Mouse (Mus musculus) brain, embryonic 14.5 days (tissue): Measurements from ENCODE around the gene Gm16442. TPM values are rescaled to one million over a fixed set of nuclear protein-coding genes. Genes with fewer than 3 reads are reported as not detected.
"Not testable (repeated sequence)": the region's sequence is repeated elsewhere in the genome, so short reads cannot be mapped to it uniquely, and the experiment has no call there.

ENCODE experiments used
- DNase-seq: peaks from one replicate; pipeline ENCODE4 v3.0.0-alpha.2; 2011; ENCODE audit warnings: low read depth
- polyA plus RNA-seq: library from polyadenylated mRNA; depleted of rRNA; stranded (reverse); fragments of >200 nt; gene quantifications from 2 replicates; pipeline ENCODE4 v1.2.3, GENCODE M21; 2012; rRNA removed

Gene Gm16442
- polyA plus RNA-seq: not detected in 2 replicates

DNA sequence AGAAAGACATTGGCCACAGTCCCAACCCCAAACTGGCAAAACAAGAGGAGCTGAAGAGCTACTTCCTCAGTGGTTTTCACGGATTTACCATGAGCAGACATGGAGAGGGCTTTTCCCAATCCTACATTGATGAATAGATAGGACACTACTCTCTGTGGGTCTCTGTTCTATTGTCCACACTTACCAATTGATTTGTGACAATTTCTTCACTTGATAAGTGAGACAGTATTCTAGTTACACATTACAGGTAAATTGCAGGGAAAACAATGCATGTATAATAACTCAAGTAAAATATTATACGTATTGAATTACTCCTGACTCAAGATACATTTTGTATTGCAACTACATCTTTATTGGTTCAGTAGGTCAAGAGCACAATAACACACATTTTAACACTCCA is at the start of gene Gm16442:
Gm16442 (minus strand) TSS at position 101 of the 400 bp plus-strand sequence.
- DNase-seq: not testable (repeated sequence)

DNA sequence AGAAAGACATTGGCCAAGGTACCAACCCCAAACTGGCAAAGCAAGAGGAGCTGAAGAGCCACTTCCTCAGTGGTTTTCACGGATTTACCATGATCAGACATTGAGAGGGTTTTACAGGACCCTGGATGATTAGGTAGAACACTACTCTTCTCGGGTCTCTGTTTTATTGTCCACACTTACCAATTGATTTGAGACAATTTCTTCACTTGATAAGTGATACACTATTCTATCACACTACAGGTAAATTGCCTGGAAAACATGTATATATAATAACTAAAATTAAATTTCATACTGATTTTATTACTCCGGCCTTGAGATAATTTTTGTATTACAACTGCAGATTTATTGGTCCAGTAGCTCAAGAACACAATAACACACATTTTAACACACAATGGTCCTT is 45.9 kb upstream of the Gm16442 start, which contains the start of gene Vmn1r94:
Vmn1r94 (minus strand) TSS at position 101 of the 400 bp plus-strand sequence.
- DNase-seq: not testable (repeated sequence)

DNA sequence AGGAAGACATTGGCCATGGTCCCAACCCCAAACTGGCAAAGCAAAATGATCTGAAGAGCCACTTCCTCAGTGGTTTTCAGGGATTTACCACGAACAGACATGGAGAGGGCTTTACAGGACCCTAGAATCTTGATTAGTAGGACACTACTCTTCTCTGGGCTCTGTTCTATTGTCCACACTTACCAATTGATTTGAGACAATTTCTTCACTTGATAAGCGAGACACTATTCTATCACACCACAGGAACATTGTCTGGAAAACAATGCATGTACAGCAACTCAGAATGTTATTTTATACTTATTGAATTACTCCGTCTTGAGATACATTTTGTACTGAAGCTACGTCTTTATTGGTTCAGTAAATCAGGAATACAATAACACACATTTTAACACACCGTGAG is 16.6 kb upstream of the Gm16442 start, which contains the start of gene Vmn1r93:
Vmn1r93 (minus strand) TSS at position 101 of the 400 bp plus-strand sequence.
- DNase-seq: not testable (repeated sequence)

DNA sequence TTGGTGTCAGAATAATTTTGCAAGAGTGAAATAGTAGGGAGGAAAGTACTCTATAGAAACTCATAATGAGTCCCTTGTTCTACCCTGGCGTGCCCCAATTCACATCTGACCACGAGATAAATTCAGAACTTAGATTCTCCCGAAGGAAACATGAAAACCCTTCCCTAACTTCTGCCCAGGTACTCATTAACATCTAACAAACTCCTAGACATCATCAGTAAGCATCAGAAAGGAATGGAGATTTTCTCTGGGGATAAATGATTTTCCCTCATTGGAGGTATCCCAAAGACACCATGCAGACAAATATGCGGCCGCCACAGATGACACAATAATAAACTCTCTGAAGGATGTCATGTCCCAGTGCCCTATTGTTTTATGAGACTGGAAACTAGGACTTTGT is 23.0 kb downstream of the Gm16442 start, which contains the start of gene Vmn1r91:
Vmn1r91 (plus strand) TSS at position 301 of the 400 bp plus-strand sequence.
- not testable (repeated sequence) for DNase-seq

DNA sequence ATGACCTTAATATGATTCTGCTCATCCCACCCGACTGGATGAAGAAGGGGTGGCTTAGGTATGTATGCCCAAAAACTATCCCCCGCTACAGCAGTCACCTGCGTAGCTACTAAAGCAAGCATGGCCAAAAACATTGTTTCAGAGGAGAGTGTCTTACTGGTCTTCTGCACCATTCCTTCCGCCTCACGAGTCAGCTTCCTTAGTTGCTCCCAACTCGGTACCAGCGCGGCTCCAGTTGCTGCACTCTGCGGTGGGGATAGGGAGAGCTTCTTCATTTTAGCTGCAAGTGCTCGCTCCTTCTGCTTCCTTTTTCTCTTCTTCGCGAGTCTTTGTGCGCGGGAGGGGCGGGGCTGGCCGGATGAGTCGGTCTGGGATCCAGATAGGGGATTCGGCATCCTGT is 44.3 kb downstream of the Gm16442 start:
- DNase-seq: not testable (repeated sequence)

Other genes with a start within 250 kb of the Gm16442 start
- gene Ceacam19, start 234.6 kb downstream of the Gm16442 start, polyA plus RNA-seq: 0.03 and 0.15 TPM in 2 replicates
- gene Pvr, start 201.4 kb downstream of the Gm16442 start, polyA plus RNA-seq: 8.1 and 11.9 TPM in 2 replicates
- gene Igsf23, start 171.8 kb downstream of the Gm16442 start, polyA plus RNA-seq: not detected in 2 replicates
- gene Ceacam20, start 157.2 kb downstream of the Gm16442 start, polyA plus RNA-seq: not detected in 2 replicates
- gene Nlrp9b, start 131.1 kb downstream of the Gm16442 start, polyA plus RNA-seq: not detected in 2 replicates
- gene Vmn1r91, start 22.9 kb downstream of the Gm16442 start, polyA plus RNA-seq: not detected in 2 replicates
- gene Vmn1r93, start 16.5 kb upstream of the Gm16442 start, polyA plus RNA-seq: not detected in 2 replicates
- not detected in 2 replicates for gene Vmn1r94, start 45.8 kb upstream of the Gm16442 start, polyA plus RNA-seq
- not detected in 2 replicates for gene Vmn1r95, start 71.1 kb upstream of the Gm16442 start, polyA plus RNA-seq
- not detected in 2 replicates for gene Gm6164, start 83.0 kb upstream of the Gm16442 start, polyA plus RNA-seq
- gene Gm4498, start 111.2 kb upstream of the Gm16442 start, polyA plus RNA-seq: not detected in 2 replicates
- gene Gm5890, start 140.3 kb upstream of the Gm16442 start, polyA plus RNA-seq: not detected in 2 replicates
- not detected in 2 replicates for gene Gm4133, start 211.5 kb upstream of the Gm16442 start, polyA plus RNA-seq